Mouse (Mus musculus): ENCODE results near the gene Rreb1.

- TF ChIP-seq CTCF (IDR thresholded peaks at IDR 0.05; ENCODE audit: low read depth, low read length) (no peak), POLR2A (IDR thresholded peaks at IDR 0.05; ENCODE audit: extremely low read depth, insufficient read depth, low read length) (no peak)
Measured at GRCm38 (mm10) chr13:37763800-37764407, 14.3 kb upstream of the Rreb1 start.

All from liver, adult 2 months (tissue).